Mouse (Mus musculus) right cerebral cortex, adult 2 months (tissue): ENCODE measurements around the gene Sdr9c7.
"Not testable (repeated sequence)": the region's sequence is repeated elsewhere in the genome, so short reads cannot be mapped to it uniquely, and the experiment has no call there.

Experiments used
- DNase-seq, 2 experiments: peaks; one replicate each; pipeline ENCODE4 v3.0.0; 2021 to 2022; ENCODE audit warnings: low spot score in 2 of 2

Sdr9c7 gene

GRCm38 (mm10) chr10:127907386-127907951 lies 9.2 kb downstream of the Sdr9c7 start:
- no peak for DNase-seq

GRCm38 (mm10) chr10:127915578-127915977 lies 17.3 kb downstream of the Sdr9c7 start:
- DNase-seq, result no peak

- not testable (repeated sequence) for DNase-seq
Observed at GRCm38 (mm10) chr10:127917183-127917582, 18.9 kb downstream of the Sdr9c7 start.

GRCm38 (mm10) chr10:127917651-127918050 lies 19.3 kb downstream of the Sdr9c7 start:
- DNase-seq, result no peak

GRCm38 (mm10) chr10:127922241-127922640 lies 23.9 kb downstream of the Sdr9c7 start:
- no peak for DNase-seq

GRCm38 (mm10) chr10:127923024-127923423 lies 24.7 kb downstream of the Sdr9c7 start:
- no peak for DNase-seq

- DNase-seq, result no peak
Observed at GRCm38 (mm10) chr10:127924597-127925378, 26.5 kb downstream of the Sdr9c7 start.

GRCm38 (mm10) chr10:127927737-127928136 lies 29.4 kb downstream of the Sdr9c7 start:
- DNase-seq, result no peak

GRCm38 (mm10) chr10:127932290-127932926 lies 34.1 kb downstream of the Sdr9c7 start:
- DNase-seq, result no peak

GRCm38 (mm10) chr10:127936271-127936670 lies 38.0 kb downstream of the Sdr9c7 start:
- no peak for DNase-seq

GRCm38 (mm10) chr10:127936747-127937409 lies 38.6 kb downstream of the Sdr9c7 start:
- no peak for DNase-seq

GRCm38 (mm10) chr10:127937428-127938010 lies 39.2 kb downstream of the Sdr9c7 start:
- DNase-seq, result peak; percentile 72

GRCm38 (mm10) chr10:127939667-127940066 lies 41.3 kb downstream of the Sdr9c7 start:
- DNase-seq, result not testable (repeated sequence)

GRCm38 (mm10) chr10:127945432-127946064 lies 47.2 kb downstream of the Sdr9c7 start:
- peak; percentile 30 to 42 for DNase-seq

GRCm38 (mm10) chr10:127949596-127950130 lies 51.3 kb downstream of the Sdr9c7 start:
- no peak for DNase-seq

GRCm38 (mm10) chr10:127951390-127951789 lies 53.1 kb downstream of the Sdr9c7 start:
- DNase-seq, result no peak

- no peak for DNase-seq
Observed at GRCm38 (mm10) chr10:127951821-127952220, 53.5 kb downstream of the Sdr9c7 start.

GRCm38 (mm10) chr10:127955034-127955433 lies 56.7 kb downstream of the Sdr9c7 start:
- DNase-seq, result no peak

- peak; percentile 75 to 88 for DNase-seq
Observed at GRCm38 (mm10) chr10:127956168-127956816, 58.0 kb downstream of the Sdr9c7 start.

- no peak for DNase-seq
Observed at GRCm38 (mm10) chr10:127959161-127959679, 60.9 kb downstream of the Sdr9c7 start.
